Mouse (Mus musculus) bone marrow macrophage, adult 2 months (primary cell): ENCODE results near the gene Asphd1.

Source experiments
- CTCF ChIP-seq: IDR thresholded peaks from 2 replicates; pipeline ENCODE4 v1.5.1; 2012; ENCODE audit warnings: low read depth, mild to moderate bottlenecking, low read length, moderate library complexity
- POLR2A ChIP-seq: IDR thresholded peaks from 2 replicates; pipeline ENCODE4 v1.6.1; 2012; ENCODE audit warnings: mild to moderate bottlenecking, low read depth, low read length, borderline replicate concordance

- TF ChIP-seq CTCF (no peak), POLR2A (no peak)
Observed at GRCm38 (mm10) chr7:126919973-126920372, 29.4 kb downstream of the Asphd1 start.
